Mouse (Mus musculus) heart, embryonic 11.5 days (tissue): ENCODE data around the gene Cdx4. TPM values are rescaled to one million over a fixed set of nuclear protein-coding genes. Genes with fewer than 3 reads are reported as not detected.

Experiments used
- ATAC-seq: fragments of 200-750 bp; cut with Nextera tagmentation; replicated peaks from 2 replicates; pipeline ENCODE4 v1.8.0; 2017; ENCODE audit warnings: moderate library complexity; ENCODE audit not compliant: insufficient number of reproducible peaks, low FRiP score, low TSS enrichment
- H3K27ac ChIP-seq: fragments of 300-500 bp; sonication (generic); 2 replicates; pipeline ENCODE4 v1.5.1; 2014; ENCODE audit warnings: mild to moderate bottlenecking, low read depth, low read length
- H3K27me3 ChIP-seq: fragments of 300-500 bp; sonication (generic); 2 replicates; pipeline ENCODE4 v1.6.1; 2014; ENCODE audit warnings: mild to moderate bottlenecking, low read length, mixed read lengths; ENCODE audit not compliant: control insufficient read depth, insufficient read depth
- H3K36me3 ChIP-seq: fragments of 300-500 bp; sonication (generic); 2 replicates; pipeline ENCODE4 v1.6.1; 2014; ENCODE audit warnings: mild to moderate bottlenecking, low read length, moderate library complexity, mixed read lengths; ENCODE audit not compliant: control insufficient read depth, insufficient read depth
- H3K4me1 ChIP-seq: fragments of 300-500 bp; sonication (generic); 2 replicates; pipeline ENCODE4 v1.6.1; 2014; ENCODE audit warnings: low read length; ENCODE audit not compliant: control insufficient read depth, insufficient read depth
- H3K4me2 ChIP-seq: fragments of 300-500 bp; sonication (generic); 2 replicates; pipeline ENCODE4 v1.6.1; 2014; ENCODE audit warnings: mild to moderate bottlenecking, moderate library complexity
- H3K4me3 ChIP-seq: fragments of 300-500 bp; sonication (generic); 2 replicates; pipeline ENCODE4 v1.5.1; 2014; ENCODE audit warnings: low read depth, low read length
- H3K9ac ChIP-seq: fragments of 300-500 bp; sonication (generic); 2 replicates; pipeline ENCODE4 v1.6.1; 2014; ENCODE audit warnings: mild to moderate bottlenecking, low read depth, low read length, moderate library complexity
- H3K9me3 ChIP-seq: fragments of 300-500 bp; sonication (generic); replicated peaks from 2 replicates; pipeline ENCODE4 v1.6.1; 2016; ENCODE audit warnings: low read length; ENCODE audit not compliant: control insufficient read depth
- WGBS: fragments of 180-500 bp; shearing (Covaris S2); extraction: QIAGEN DNeasy Blood & Tissue Kit; methylation state at CpG from one replicate; pipeline ENCODE4 v1.1.7; 2014; ENCODE audit not compliant: insufficient replicate concordance; 5-methylcytosine and 5-hydroxymethylcytosine counted together
- polyA plus RNA-seq: library from polyadenylated mRNA; unstranded; fragments of >200 nt; fragmentation: Nextera tagmentation; extraction: Ambion mirVana; gene quantifications from 2 replicates; pipeline ENCODE4 v1.2.1, GENCODE M21; 2014

The Cdx4 gene
- polyA plus RNA-seq, 1 experiment from 2014 or later: not detected

DNA sequence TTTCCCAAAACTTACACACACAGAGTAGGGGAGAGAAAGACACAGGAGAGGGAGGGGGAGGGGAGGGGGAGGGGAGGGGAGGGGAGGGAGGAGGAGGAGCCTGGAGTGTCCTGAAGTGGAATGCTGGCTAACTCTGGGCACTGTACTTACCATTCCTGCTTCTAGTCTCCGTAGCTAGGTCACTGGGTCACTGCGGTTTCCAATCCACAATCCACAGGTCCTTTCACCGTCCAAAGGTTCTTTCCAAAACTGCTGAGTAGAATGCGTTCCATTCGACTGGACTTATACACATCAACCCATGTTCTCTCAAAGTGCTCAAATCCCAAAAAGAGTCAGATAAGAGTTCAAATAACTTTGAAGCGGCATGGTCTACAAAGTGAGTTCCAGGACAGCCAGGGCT is 7.1 kb upstream of the Cdx4 start:
- Histone ChIP-seq H3K4me2 (no peak overlapping the region), H3K4me3 (no peak overlapping the region), H3K27me3 (peaks cover 29% of the 10 kb centered on the region), H3K36me3 (no peaks in the 10 kb centered on the region), H3K9ac (no peak overlapping the region), H3K4me1 (no peaks in the 10 kb centered on the region), H3K9me3 (no peaks in the 10 kb centered on the region), H3K27ac (no peak overlapping the region)
- no peak for ATAC-seq
- WGBS: 65% methylated on average over 6 of the region's 6 CpGs

DNA sequence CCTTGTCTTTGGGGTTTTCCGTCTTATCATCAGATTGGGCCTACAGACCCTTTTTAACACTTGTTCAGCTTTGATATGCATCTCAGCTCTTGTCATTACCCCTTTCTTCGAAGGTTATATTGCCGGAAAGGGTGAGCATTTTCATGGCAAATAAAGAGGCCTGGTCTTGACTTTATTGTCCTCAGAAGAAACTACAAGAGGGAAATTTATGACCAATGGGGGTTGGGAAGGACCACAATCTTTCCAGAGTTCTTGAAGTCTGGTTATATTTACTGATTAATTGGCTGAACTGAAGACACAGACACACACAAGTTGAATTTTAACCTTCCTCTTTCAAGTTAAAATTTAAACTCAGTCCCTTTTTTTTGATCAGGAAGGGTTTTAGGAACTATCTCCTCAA is 4.7 kb downstream of the Cdx4 start:
- peaks cover 42% of the 10 kb centered on the region for H3K27me3 ChIP-seq
- no peak overlapping the region for H3K27ac ChIP-seq
- WGBS: 69% methylated on average over 3 of the region's 3 CpGs
- no peaks in the 10 kb centered on the region for H3K4me1 ChIP-seq
- ATAC-seq: no peak
- H3K4me3 ChIP-seq: no peak overlapping the region
- H3K36me3 ChIP-seq: no peaks in the 10 kb centered on the region
- H3K4me2 ChIP-seq: no peak overlapping the region
- H3K9me3 ChIP-seq: no peaks in the 10 kb centered on the region
- H3K9ac ChIP-seq: no peak overlapping the region

DNA sequence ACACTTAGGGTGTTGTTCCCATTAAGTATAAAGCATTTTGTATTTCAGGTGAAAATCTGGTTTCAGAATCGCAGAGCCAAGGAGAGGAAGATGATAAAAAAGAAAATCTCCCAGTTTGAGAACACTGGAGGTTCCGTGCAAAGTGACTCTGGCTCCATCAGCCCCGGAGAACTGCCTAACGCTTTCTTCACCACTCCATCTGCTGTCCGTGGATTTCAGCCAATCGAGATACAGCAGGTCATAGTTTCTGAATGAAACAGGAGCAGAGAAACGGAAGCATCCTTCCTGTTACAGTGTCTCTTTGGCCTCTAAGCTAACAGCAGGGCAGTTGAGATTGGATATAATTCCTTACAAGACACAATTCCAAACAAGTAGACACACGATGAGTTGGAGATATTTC is 8.2 kb downstream of the Cdx4 start:
- no peak for ATAC-seq
- Histone ChIP-seq H3K27me3 (peaks cover 18% of the 10 kb centered on the region), H3K4me1 (no peaks in the 10 kb centered on the region), H3K9me3 (no peaks in the 10 kb centered on the region), H3K4me2 (no peak overlapping the region), H3K36me3 (no peaks in the 10 kb centered on the region), H3K9ac (no peak overlapping the region), H3K27ac (no peak overlapping the region), H3K4me3 (no peak overlapping the region)
- WGBS: 59% methylated on average over 8 of the region's 8 CpGs

DNA sequence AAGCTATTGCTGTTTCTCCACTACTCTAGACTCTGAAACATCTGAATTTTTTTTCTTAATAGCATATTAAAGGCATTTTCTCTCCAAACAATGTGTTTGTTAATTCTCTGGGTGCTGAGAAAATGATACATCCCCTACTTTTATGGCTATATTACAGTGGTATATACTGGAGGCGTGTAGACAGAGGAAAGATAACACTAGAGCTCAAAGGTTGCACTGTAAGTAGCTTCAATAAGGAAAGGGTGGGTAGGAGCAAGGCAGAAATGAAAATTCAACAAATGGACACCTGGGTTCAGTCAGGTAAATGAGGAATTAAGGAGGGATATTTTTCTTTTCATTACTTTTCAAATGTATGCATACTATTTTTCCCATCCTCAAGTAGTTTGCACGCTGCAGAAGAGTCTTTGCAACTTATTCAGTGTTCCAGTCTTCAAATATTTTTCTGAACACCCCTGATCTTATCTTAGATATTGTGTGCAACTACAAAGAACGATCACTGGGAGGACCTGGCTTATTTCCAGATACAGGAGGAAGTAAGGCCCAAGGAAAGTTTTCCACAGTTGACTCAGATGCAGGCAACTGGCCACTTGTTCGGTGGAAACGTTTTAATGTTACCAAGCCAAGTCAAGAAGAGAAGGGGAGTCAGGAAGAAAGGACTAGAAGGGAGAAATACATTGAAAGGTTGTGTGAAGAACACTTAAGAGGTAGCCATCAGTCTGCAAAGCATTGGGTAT is 10.1 kb downstream of the Cdx4 start:
- 59% methylated on average over 5 of the region's 5 CpGs for WGBS

DNA sequence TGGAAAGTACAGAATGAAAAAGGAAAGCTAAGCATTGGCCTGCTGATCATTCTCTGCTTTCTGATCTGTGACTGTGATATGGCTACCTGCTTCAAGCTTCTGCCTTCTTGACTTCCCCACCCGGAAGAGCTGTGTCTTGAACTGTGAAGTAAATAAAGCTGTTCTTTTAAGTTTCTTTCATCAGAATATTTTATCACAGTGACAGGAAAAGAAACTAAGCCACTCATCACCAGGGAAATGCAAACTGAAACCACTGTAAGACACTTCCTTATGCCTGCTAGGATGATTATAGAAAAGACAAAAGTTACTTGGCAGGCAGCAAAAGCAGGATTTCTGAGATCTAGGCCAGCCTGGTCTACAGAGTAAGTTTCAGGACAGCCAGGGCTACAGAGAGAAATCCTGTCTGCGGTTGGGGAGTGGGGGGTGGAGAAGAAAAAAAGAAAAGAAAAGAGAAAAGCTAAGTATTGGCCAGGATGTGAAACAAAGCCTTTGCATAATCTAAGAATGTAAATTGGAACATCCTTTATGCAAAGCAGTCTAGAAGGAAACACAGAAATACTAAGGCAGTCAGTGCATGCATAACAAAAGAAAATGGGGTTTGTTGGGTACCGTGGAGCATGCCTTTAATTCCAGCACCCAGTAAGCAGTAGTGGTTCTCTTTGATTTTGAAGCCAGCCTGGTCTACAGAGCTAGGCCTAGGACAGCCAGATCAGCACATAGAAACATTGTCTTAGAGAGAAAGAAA is 20.3 kb downstream of the Cdx4 start:
- Histone ChIP-seq H3K4me2 (no peak overlapping the region), H3K36me3 (no peaks in the 10 kb centered on the region), H3K9me3 (no peaks in the 10 kb centered on the region), H3K27me3 (no peaks in the 10 kb centered on the region; the same call in 1 of the 2 replicates), H3K9ac (no peak overlapping the region), H3K27ac (no peak overlapping the region), H3K4me1 (no peaks in the 10 kb centered on the region), H3K4me3 (no peak overlapping the region)
- 56% methylated on average over 3 of the region's 3 CpGs for WGBS
- no peak for ATAC-seq

More for the DNA sequence above, 10.1 kb downstream of the Cdx4 start:
- no peaks in the 10 kb centered on the region for H3K4me1 ChIP-seq
- no peak for ATAC-seq
- no peaks in the 10 kb centered on the region for H3K36me3 ChIP-seq
- H3K9me3 ChIP-seq: no peaks in the 10 kb centered on the region
- no peak overlapping the region for H3K27ac ChIP-seq
- no peak overlapping the region for H3K4me3 ChIP-seq
- peaks cover 12% of the 10 kb centered on the region for H3K27me3 ChIP-seq
- H3K4me2 ChIP-seq: no peak overlapping the region
- H3K9ac ChIP-seq: no peak overlapping the region

DNA sequence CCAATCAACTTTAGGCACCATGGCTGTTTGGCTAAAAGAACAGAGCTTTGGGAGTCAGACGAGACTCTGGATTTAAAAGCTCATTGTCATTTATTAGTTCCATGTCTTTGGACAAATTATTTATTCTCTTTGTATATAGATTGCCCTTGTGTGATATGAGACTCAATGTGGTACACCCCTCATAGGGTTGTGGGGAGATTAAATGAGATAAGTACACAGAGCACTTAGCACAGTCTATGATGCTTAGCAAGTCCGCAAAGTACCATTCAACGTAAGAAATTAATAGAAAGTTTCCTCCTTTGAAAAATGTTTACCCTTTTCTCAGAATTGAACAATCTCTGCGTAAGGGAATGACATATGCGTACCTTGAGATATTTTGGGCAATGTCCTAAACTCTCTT is 34.6 kb downstream of the Cdx4 start:
- Histone ChIP-seq H3K4me3 (peak overlapping the region; percentile 59), H3K4me1 (no peaks in the 10 kb centered on the region), H3K4me2 (peak overlapping the region; percentile 64), H3K9ac (no peak overlapping the region), H3K36me3 (no peaks in the 10 kb centered on the region), H3K9me3 (no peaks in the 10 kb centered on the region), H3K27me3 (peaks cover 26% of the 10 kb centered on the region), H3K27ac (no peak overlapping the region)
- WGBS: 49% methylated on average over 5 of the region's 5 CpGs
- ATAC-seq: no peak

DNA sequence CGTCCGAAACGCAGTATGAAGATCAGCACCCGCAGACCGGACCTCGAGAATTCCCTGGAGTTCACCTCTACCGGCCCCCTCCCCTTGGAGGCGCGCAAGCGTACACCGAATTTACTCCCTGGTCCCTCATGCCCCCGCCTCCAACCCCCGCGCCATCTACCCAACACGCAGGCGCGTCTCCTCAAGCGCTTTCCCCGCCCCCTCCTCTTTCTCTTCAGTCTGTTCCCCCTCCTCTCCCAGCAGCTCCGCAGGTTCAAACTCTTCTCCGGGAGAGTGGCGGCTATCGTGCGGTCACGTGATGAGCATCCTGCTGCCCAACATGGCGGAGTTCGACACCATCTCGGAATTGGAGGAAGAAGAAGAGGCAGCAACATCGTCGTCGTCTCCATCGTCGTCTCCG is 35.1 kb downstream of the Cdx4 start, which contains the start of gene Chic1:
Gene Chic1, plus strand, starts transcription at position 190 of the 400 bp plus-strand sequence.
- no peak within 1 kb of the TSS for H3K27ac ChIP-seq
- H3K9me3 ChIP-seq: no peaks in the 10 kb centered on the region
- H3K27me3 ChIP-seq: peaks cover 23% of the 10 kb centered on the region
- H3K36me3 ChIP-seq: no peaks in the 10 kb centered on the region
- ATAC-seq: peak; percentile 79
- H3K4me3 ChIP-seq: peak within 1 kb of the TSS; percentile 59
- no peaks in the 10 kb centered on the region for H3K4me1 ChIP-seq
- WGBS: 9% methylated on average over 33 of the region's 34 CpGs
- peak within 1 kb of the TSS; percentile 70 for H3K9ac ChIP-seq
- peak within 1 kb of the TSS; percentile 64 for H3K4me2 ChIP-seq

DNA sequence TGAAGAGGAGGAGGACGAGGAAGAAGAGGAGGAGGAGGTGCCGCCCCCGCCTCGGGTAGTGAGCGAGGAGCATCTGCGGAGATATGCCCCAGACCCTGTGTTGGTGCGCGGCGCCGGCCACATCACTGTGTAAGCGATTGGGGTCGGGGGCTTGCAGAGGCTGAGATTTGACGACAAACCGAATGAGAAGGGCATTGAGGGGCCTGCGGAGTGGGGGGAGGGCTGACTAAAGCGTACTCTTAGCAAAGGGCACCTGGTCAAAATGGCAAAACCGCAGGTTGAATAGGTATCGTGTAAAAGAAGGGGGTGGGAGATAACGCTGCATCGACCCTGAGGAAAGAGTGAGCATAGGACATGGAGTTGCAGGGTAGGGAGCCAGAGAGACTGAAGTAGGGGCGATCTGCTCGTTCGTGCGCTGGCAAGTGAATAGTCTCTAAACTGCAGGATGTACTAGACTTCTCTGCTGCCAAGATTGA is 35.6 kb downstream of the Cdx4 start:
- WGBS: 11% methylated on average over 24 of the region's 24 CpGs
- H3K9ac ChIP-seq: peak overlapping the region; percentile 70
- peaks cover 23% of the 10 kb centered on the region for H3K27me3 ChIP-seq
- no peak overlapping the region for H3K27ac ChIP-seq
- peak overlapping the region; percentile 64 for H3K4me2 ChIP-seq
- H3K4me1 ChIP-seq: no peaks in the 10 kb centered on the region
- no peaks in the 10 kb centered on the region for H3K9me3 ChIP-seq
- H3K4me3 ChIP-seq: peak overlapping the region; percentile 59
- H3K36me3 ChIP-seq: no peaks in the 10 kb centered on the region
- no peak for ATAC-seq
